Comparison of ENCODE assay signal across 29 mouse cellular contexts in genomic region chr6:35324306-35324705, GRCm38 (mm10). TPM values are rescaled to one million over a fixed set of nuclear protein-coding genes. Genes with fewer than 3 reads are reported as not detected.
DNase-seq lines count a peak whose midpoint lies in the region; ATAC-seq and TF ChIP-seq lines count a peak whose summit lies in the region.
"Had no signal": no experiment of that assay in that cellular context is flagged by ENCODE, and none has a peak within 500 bp of the region (broad histone marks: within the 10 kb centered on the region; RNA-seq: fewer than 3 reads in every experiment).

No protein-coding gene starts in this region.

- ATAC-seq in embryonic facial prominence, embryonic 14.5 days (ENCODE audit: low read depth), result no peak
- no peak for ATAC-seq in limb, embryonic 15.5 days (ENCODE audit: insufficient number of reproducible peaks, low FRiP score, low TSS enrichment, low read depth)
- ATAC-seq: activated CD4-positive, CD25-positive, alpha-beta regulatory T cell, adult 4 months; forebrain, embryonic 14.5 days; forebrain, postnatal 0 days; hindbrain, embryonic 16.5 days had no signal

- peak overlapping the region; percentile 1; the same call in 1 of the 2 replicates for H3K4me2 ChIP-seq in embryonic facial prominence, embryonic 14.5 days (ENCODE audit: low read depth, low read length)
- peak overlapping the region; percentile 15; the same call in 1 of the 2 replicates for H3K4me2 ChIP-seq in limb, embryonic 15.5 days
- H3K4me2 ChIP-seq: embryonic facial prominence, embryonic 15.5 days; heart, embryonic 12.5 days; heart, embryonic 15.5 days; hindbrain, embryonic 13.5 days had no signal

- TF ChIP-seq POLR2A in kidney, adult 2 months (IDR thresholded peaks at IDR 0.05; ENCODE audit: low read depth, low read length), result no peak

- H3K9ac ChIP-seq in embryonic facial prominence, embryonic 14.5 days (ENCODE audit: low read depth, low read length), result no peak overlapping the region
- no peak overlapping the region for H3K9ac ChIP-seq in limb, embryonic 15.5 days
- H3K9ac ChIP-seq: embryonic facial prominence, embryonic 15.5 days; forebrain, postnatal 0 days; heart, embryonic 12.5 days; heart, embryonic 15.5 days; hindbrain, embryonic 13.5 days had no signal

- WGBS in embryonic facial prominence, embryonic 14.5 days, result 77% methylated on average over 9 of the region's 9 CpGs
- 81% methylated on average over 9 of the region's 9 CpGs for WGBS in embryonic facial prominence, embryonic 10.5 days
- WGBS in kidney, adult 2 months, result 58% methylated on average over 9 of the region's 9 CpGs
- WGBS in limb, embryonic 15.5 days, result 46% methylated on average over 9 of the region's 9 CpGs
- WGBS in limb, embryonic 10.5 days, result 73% methylated on average over 9 of the region's 9 CpGs

- no peaks in the 10 kb centered on the region for H3K9me3 ChIP-seq in embryonic facial prominence, embryonic 14.5 days (ENCODE audit: control insufficient read depth, low read length)
- no peaks in the 10 kb centered on the region for H3K9me3 ChIP-seq in embryonic facial prominence, embryonic 10.5 days
- H3K9me3 ChIP-seq in limb, embryonic 15.5 days, result no peaks in the 10 kb centered on the region
- no peaks in the 10 kb centered on the region for H3K9me3 ChIP-seq in limb, embryonic 10.5 days (replicated peaks)
- H3K9me3 ChIP-seq: embryonic facial prominence, embryonic 15.5 days; heart, embryonic 12.5 days; heart, embryonic 15.5 days; hindbrain, embryonic 10.5 days; hindbrain, embryonic 13.5 days had no signal

- H3K27me3 ChIP-seq in embryonic facial prominence, embryonic 14.5 days (replicated peaks; ENCODE audit: control insufficient read depth, insufficient read depth, low read length), result no peaks in the 10 kb centered on the region
- no peaks in the 10 kb centered on the region for H3K27me3 ChIP-seq in embryonic facial prominence, embryonic 10.5 days (replicated peaks; ENCODE audit: low read depth, poor library complexity, severe bottlenecking)
- H3K27me3 ChIP-seq in kidney, adult 2 months (replicated peaks; ENCODE audit: control insufficient read depth, insufficient read depth, low read length), result no peaks in the 10 kb centered on the region
- H3K27me3 ChIP-seq in limb, embryonic 15.5 days, result no peaks in the 10 kb centered on the region
- H3K27me3 ChIP-seq in limb, embryonic 10.5 days (ENCODE audit: low read depth, poor library complexity, severe bottlenecking), result no peaks in the 10 kb centered on the region
- H3K27me3 ChIP-seq: embryonic facial prominence, embryonic 15.5 days; heart, embryonic 12.5 days; heart, embryonic 15.5 days; hindbrain, embryonic 13.5 days had no signal

- no peak for DNase-seq in embryonic facial prominence, embryonic 14.5 days (ENCODE audit: low spot score)
- DNase-seq in embryonic facial prominence, embryonic 10.5 days (ENCODE audit: low spot score), result no peak
- peak; percentile 39 for DNase-seq in kidney, adult 2 months
- DNase-seq in kidney, postnatal 25 days, result no peak
- no peak for DNase-seq in limb, embryonic 10.5 days (ENCODE audit: low spot score)
- peak; percentile 72 for DNase-seq in skeletal muscle tissue, adult 2 months (ENCODE audit: low read depth, low spot score)
- DNase-seq: adrenal gland, adult 8-10 months; adrenal gland, postnatal 25 days; cerebellum, adult 11-12 months; cerebellum, adult 8-10 months; cerebellum, postnatal 10 days; cerebellum, postnatal 36 days; embryo, embryonic 11 days; forebrain, postnatal 0 days; gastrocnemius, postnatal 25 days; heart, adult 18-20 months; heart, postnatal 10 days; heart, postnatal 36 days had no signal

- TF ChIP-seq CTCF in kidney, adult 2 months (conservative IDR thresholded peaks at IDR 0.05; ENCODE audit: insufficient read depth, insufficient read length, low read depth, low read length), result no peak

- H3K4me3 ChIP-seq in embryonic facial prominence, embryonic 14.5 days (ENCODE audit: low read depth, low read length), result no peak overlapping the region
- H3K4me3 ChIP-seq in embryonic facial prominence, embryonic 10.5 days, result no peak overlapping the region
- no peak overlapping the region for H3K4me3 ChIP-seq in kidney, adult 2 months (ENCODE audit: insufficient read depth, low read depth, low read length)
- H3K4me3 ChIP-seq in limb, embryonic 15.5 days, result peak overlapping the region; percentile 23
- no peak overlapping the region for H3K4me3 ChIP-seq in limb, embryonic 10.5 days
- H3K4me3 ChIP-seq: embryonic facial prominence, embryonic 15.5 days; heart, embryonic 12.5 days; heart, embryonic 15.5 days; hindbrain, embryonic 10.5 days; hindbrain, embryonic 13.5 days had no signal

- H3K4me1 ChIP-seq in embryonic facial prominence, embryonic 14.5 days (ENCODE audit: control insufficient read depth, insufficient read depth, low read length), result peaks cover 11% of the 10 kb centered on the region; the same call in 1 of the 2 replicates
- H3K4me1 ChIP-seq in embryonic facial prominence, embryonic 10.5 days, result 0 out of 2 replicates have a peak, but pooled peaks cover 3% of the 10 kb centered on the region
- H3K4me1 ChIP-seq in kidney, adult 2 months (ENCODE audit: control insufficient read depth, insufficient read depth, low read length), result no peaks in the 10 kb centered on the region
- peaks cover 39% of the 10 kb centered on the region for H3K4me1 ChIP-seq in limb, embryonic 15.5 days
- H3K4me1 ChIP-seq in limb, embryonic 10.5 days, result no peaks in the 10 kb centered on the region
- H3K4me1 ChIP-seq: hindbrain, embryonic 10.5 days had no signal

- H3K36me3 ChIP-seq in embryonic facial prominence, embryonic 14.5 days (ENCODE audit: control insufficient read depth, insufficient read depth, low read length), result no peaks in the 10 kb centered on the region
- H3K36me3 ChIP-seq in embryonic facial prominence, embryonic 10.5 days (replicated peaks), result no peaks in the 10 kb centered on the region
- H3K36me3 ChIP-seq in kidney, adult 2 months (ENCODE audit: control insufficient read depth, insufficient read depth, low read length), result no peaks in the 10 kb centered on the region
- no peaks in the 10 kb centered on the region for H3K36me3 ChIP-seq in limb, embryonic 15.5 days
- H3K36me3 ChIP-seq in limb, embryonic 10.5 days, result no peaks in the 10 kb centered on the region
- H3K36me3 ChIP-seq: embryonic facial prominence, embryonic 15.5 days; heart, embryonic 12.5 days; heart, embryonic 15.5 days; hindbrain, embryonic 10.5 days; hindbrain, embryonic 13.5 days had no signal

- no peak overlapping the region for H3K27ac ChIP-seq in embryonic facial prominence, embryonic 14.5 days (replicated peaks; ENCODE audit: low read depth, low read length)
- H3K27ac ChIP-seq in embryonic facial prominence, embryonic 10.5 days (replicated peaks), result no peak overlapping the region
- no peak overlapping the region for H3K27ac ChIP-seq in kidney, adult 2 months (ENCODE audit: insufficient read depth, low read depth, low read length)
- H3K27ac ChIP-seq in limb, embryonic 15.5 days, result 0 out of 2 replicates have a peak overlapping the region, but pooled peaks have one; percentile 87
- no peak overlapping the region for H3K27ac ChIP-seq in limb, embryonic 10.5 days
- H3K27ac ChIP-seq: embryonic facial prominence, embryonic 15.5 days; heart, embryonic 15.5 days; hindbrain, embryonic 10.5 days; hindbrain, embryonic 13.5 days had no signal

RNA-seq across cellular contexts. Expression of gene Fam180a, which starts 1.6 kb away (rescaled TPM):
- 4.1 and 4.3 TPM in 2 replicates for polyA plus RNA-seq in embryonic facial prominence, embryonic 14.5 days (2014; fragmentation: Nextera tagmentation; extraction: Ambion mirVana)
- polyA plus RNA-seq in embryonic facial prominence, embryonic 10.5 days (2016; fragmentation: Nextera tagmentation; extraction: Ambion mirVana), result not detected in 2 replicates
- polyA plus RNA-seq in kidney, adult 2 months (2012; rRNA removed), result 0.39 and 0.49 TPM in 2 replicates
- polyA plus RNA-seq in limb, embryonic 15.5 days (2015; fragmentation: Nextera tagmentation; extraction: Ambion mirVana), result 6.8 and 8.5 TPM in 2 replicates
- polyA plus RNA-seq in limb, embryonic 10.5 days (2016; fragmentation: Nextera tagmentation; extraction: Ambion mirVana), result not detected in 2 replicates
- polyA plus RNA-seq: activated CD4-positive, CD25-positive, alpha-beta regulatory T cell, adult 4 months; embryonic facial prominence, embryonic 11.5 days; forebrain, embryonic 11.5 days; hindbrain, embryonic 10.5 days had no signal

RNA-seq across cellular contexts. Expression of gene Slc13a4, which starts 16.4 kb away (rescaled TPM):
- 2.5 and 3.0 TPM in 2 replicates for polyA plus RNA-seq in embryonic facial prominence, embryonic 14.5 days (2014; fragmentation: Nextera tagmentation; extraction: Ambion mirVana)
- polyA plus RNA-seq in embryonic facial prominence, embryonic 10.5 days (2016; fragmentation: Nextera tagmentation; extraction: Ambion mirVana), result 0.50 and 0.57 TPM in 2 replicates
- polyA plus RNA-seq in kidney, adult 2 months (2012; rRNA removed), result 5.2 and 5.6 TPM in 2 replicates
- polyA plus RNA-seq in limb, embryonic 15.5 days (2015; fragmentation: Nextera tagmentation; extraction: Ambion mirVana), result 0.12 and 0.20 TPM in 2 replicates
- polyA plus RNA-seq in limb, embryonic 10.5 days (2016; fragmentation: Nextera tagmentation; extraction: Ambion mirVana), result 0.38 and 0.40 TPM in 2 replicates

Comparison
In these comparisons a context has a peak if more than half of its experiments do, and no peak if none do; other contexts are left out.
1. DNase-seq: peak in kidney, adult 2 months (single experiment) and skeletal muscle tissue, adult 2 months (single experiment); none in embryonic facial prominence, embryonic 14.5 days (single experiment), embryonic facial prominence, embryonic 10.5 days (single experiment), kidney, postnatal 25 days (0 of 2) and limb, embryonic 10.5 days (single experiment).